ENCODE assay signal across 26 mouse cellular contexts in genomic region chr1:82412085-82412484, GRCm38 (mm10).
DNase-seq lines count a peak whose midpoint lies in the region; ATAC-seq and TF ChIP-seq lines count a peak whose summit lies in the region.
"Had no signal": no experiment of that assay in that cellular context is flagged by ENCODE, and none has a peak within 500 bp of the region (broad histone marks: within the 10 kb centered on the region; RNA-seq: fewer than 3 reads in every experiment).

No protein-coding gene starts in this region.

- no peak overlapping the region for H3K9ac ChIP-seq in kidney, postnatal 0 days (ENCODE audit: low read depth, low read length)
- no peak overlapping the region for H3K9ac ChIP-seq in heart, embryonic 16.5 days (ENCODE audit: low read length)
- H3K9ac ChIP-seq: heart, embryonic 15.5 days; intestine, embryonic 15.5 days; limb, embryonic 13.5 days; liver, embryonic 12.5 days had no signal

- no peak for ATAC-seq in kidney, postnatal 0 days (replicated peaks; ENCODE audit: low FRiP score, low read depth)
- no peak for ATAC-seq in heart, embryonic 16.5 days (replicated peaks; ENCODE audit: extremely low read depth, insufficient read depth, low FRiP score)
- ATAC-seq: hindbrain, embryonic 16.5 days; intestine, embryonic 15.5 days; liver, embryonic 12.5 days; Patski had no signal

- no peaks in the 10 kb centered on the region for H3K9me3 ChIP-seq in kidney, postnatal 0 days (replicated peaks; ENCODE audit: low read length)
- H3K9me3 ChIP-seq in heart, embryonic 10.5 days = no peaks in the 10 kb centered on the region
- H3K9me3 ChIP-seq in heart, embryonic 16.5 days (replicated peaks; ENCODE audit: control insufficient read depth, low read length) = no peaks in the 10 kb centered on the region
- H3K9me3 ChIP-seq: G1E; heart, embryonic 15.5 days; intestine, embryonic 15.5 days; limb, embryonic 13.5 days; liver, embryonic 12.5 days had no signal

- H3K27ac ChIP-seq in kidney, postnatal 0 days = peak overlapping the region; percentile 31; the same call in 1 of the 2 replicates
- H3K27ac ChIP-seq in heart, embryonic 10.5 days = peak overlapping the region; percentile 75
- 0 out of 2 replicates have a peak overlapping the region, but pooled peaks have one; percentile 23 for H3K27ac ChIP-seq in heart, embryonic 16.5 days (ENCODE audit: low read length)
- H3K27ac ChIP-seq: heart, embryonic 15.5 days; intestine, embryonic 15.5 days; limb, embryonic 13.5 days; liver, embryonic 12.5 days; stomach, postnatal 0 days had no signal

- no peak overlapping the region for H3K4me3 ChIP-seq in kidney, postnatal 0 days (replicated peaks; ENCODE audit: low read depth, low read length)
- no peak overlapping the region for H3K4me3 ChIP-seq in heart, embryonic 10.5 days
- H3K4me3 ChIP-seq in heart, embryonic 16.5 days (ENCODE audit: low read length) = no peak overlapping the region
- H3K4me3 ChIP-seq: heart, embryonic 15.5 days; intestine, embryonic 15.5 days; limb, embryonic 13.5 days; liver, embryonic 12.5 days had no signal

- H3K4me2 ChIP-seq in kidney, postnatal 0 days (ENCODE audit: low read length) = no peak overlapping the region
- no peak overlapping the region for H3K4me2 ChIP-seq in heart, embryonic 16.5 days (ENCODE audit: low read depth, low read length)
- H3K4me2 ChIP-seq: heart, embryonic 15.5 days; intestine, embryonic 15.5 days; limb, embryonic 13.5 days; liver, embryonic 12.5 days had no signal

- H3K27me3 ChIP-seq in kidney, postnatal 0 days (ENCODE audit: insufficient read depth, low read length) = no peaks in the 10 kb centered on the region
- no peaks in the 10 kb centered on the region for H3K27me3 ChIP-seq in heart, embryonic 10.5 days (ENCODE audit: insufficient read depth, poor library complexity, severe bottlenecking)
- H3K27me3 ChIP-seq in heart, embryonic 16.5 days (ENCODE audit: control insufficient read depth, insufficient read depth, low read length) = no peaks in the 10 kb centered on the region
- H3K27me3 ChIP-seq: CH12.LX; heart, embryonic 15.5 days; intestine, embryonic 15.5 days; limb, embryonic 13.5 days; liver, embryonic 12.5 days; Patski had no signal

- intact Hi-C loops in heart, postnatal 25 days (cut with DNase I) = no loop called here

- H3K4me1 ChIP-seq in kidney, postnatal 0 days (replicated peaks; ENCODE audit: insufficient read depth, low read length) = no peaks in the 10 kb centered on the region
- peaks cover 21% of the 10 kb centered on the region for H3K4me1 ChIP-seq in heart, embryonic 10.5 days
- peaks cover 10% of the 10 kb centered on the region for H3K4me1 ChIP-seq in heart, embryonic 16.5 days (ENCODE audit: control insufficient read depth, insufficient read depth, low read length)
- H3K4me1 ChIP-seq: liver, embryonic 12.5 days had no signal

- WGBS in kidney, postnatal 0 days = 31% methylated on average over 4 of the region's 4 CpGs
- 27% methylated on average over 4 of the region's 4 CpGs for WGBS in heart, embryonic 10.5 days
- 19% methylated on average over 4 of the region's 4 CpGs for WGBS in heart, embryonic 16.5 days

- peak; percentile 86 for DNase-seq in heart, adult 11 months
- DNase-seq in heart, postnatal 25 days (ENCODE audit: low spot score) = no peak
- peak; percentile 14 for DNase-seq in kidney, postnatal 0 days (ENCODE audit: low spot score)
- no peak for DNase-seq in kidney, adult 11 months
- peak; percentile 51 for DNase-seq in heart, embryonic 10.5 days (ENCODE audit: low spot score)
- DNase-seq in lung, postnatal 25 days (ENCODE audit: low spot score) = no peak
- DNase-seq: B cell, adult 2 months; cerebellum, adult 11-12 months; cerebellum, postnatal 10 days; gastrocnemius, postnatal 36 days; kidney, adult 9 months; kidney, postnatal 4 days; lung, adult 18-20 months; lung, postnatal 10 days; right cerebral cortex, postnatal 14 days; thymus, adult 2 months had no signal

- no peaks in the 10 kb centered on the region for H3K36me3 ChIP-seq in kidney, postnatal 0 days (ENCODE audit: insufficient read depth, low read length)
- no peaks in the 10 kb centered on the region for H3K36me3 ChIP-seq in heart, embryonic 10.5 days
- H3K36me3 ChIP-seq in heart, embryonic 16.5 days (ENCODE audit: control insufficient read depth, insufficient read depth) = no peaks in the 10 kb centered on the region
- H3K36me3 ChIP-seq: heart, embryonic 15.5 days; intestine, embryonic 15.5 days; limb, embryonic 13.5 days; liver, embryonic 12.5 days had no signal

- no peak for TF ChIP-seq CTCF in kidney, postnatal 0 days (IDR thresholded peaks at IDR 0.05; ENCODE audit: low read depth)

Comparison
In these comparisons a context has a peak if more than half of its experiments do, and no peak if none do; other contexts are left out.
1. DNase-seq: peak in heart, adult 11 months (single experiment), kidney, postnatal 0 days (single experiment) and heart, embryonic 10.5 days (single experiment); none in heart, postnatal 25 days (single experiment), kidney, adult 11 months (single experiment) and lung, postnatal 25 days (single experiment).
2. H3K27ac ChIP-seq: peak in every context shown above with its lines; median percentile 75 in heart, embryonic 10.5 days; 31 in kidney, postnatal 0 days; 23 in heart, embryonic 16.5 days.